Mouse (Mus musculus): ENCODE measurements at regions not wholly inside any gene's neighbourhood (a gene's known extent, or its start where the extent isn't known, plus 50 kb on each side); places are given as distances from the start of the nearest gene placed in this dataset.
A peak's percentile ranks its signal among the peaks of the same experiment; 100 is the strongest.

- H3K27me3 ChIP-seq (replicated peaks; ENCODE audit: control insufficient read depth, insufficient read depth, low read length): no peaks in the 10 kb centered on the region
- H3K4me2 ChIP-seq (replicated peaks; ENCODE audit: low read depth): no peak overlapping the region
- H3K4me3 ChIP-seq (ENCODE audit: low read depth, low read length): no peak overlapping the region
- H3K4me1 ChIP-seq (replicated peaks; ENCODE audit: control insufficient read depth, insufficient read depth, low read length): no peaks in the 10 kb centered on the region
- H3K36me3 ChIP-seq (ENCODE audit: control insufficient read depth, insufficient read depth): no peaks in the 10 kb centered on the region
- no peak overlapping the region for H3K27ac ChIP-seq (ENCODE audit: low read depth, low read length)
- TF ChIP-seq CTCF (IDR thresholded peaks at IDR 0.05; ENCODE audit: low read depth): no peak
- ATAC-seq: no peak
- no peaks in the 10 kb centered on the region for H3K9me3 ChIP-seq (ENCODE audit: control insufficient read depth)
- no peak overlapping the region for H3K9ac ChIP-seq (ENCODE audit: low read depth, low read length)
- 89% methylated on average over 3 of the region's 3 CpGs for WGBS
These were observed 244.8 kb upstream of the Adgrl2 start for GRCm38 (mm10) chr3:149235183-149235582.

- TF ChIP-seq CTCF (IDR thresholded peaks at IDR 0.05; ENCODE audit: low read depth): no peak
- Histone ChIP-seq H3K36me3 (ENCODE audit: control insufficient read depth, insufficient read depth) (no peaks in the 10 kb centered on the region), H3K4me1 (replicated peaks; ENCODE audit: control insufficient read depth, insufficient read depth, low read length) (no peaks in the 10 kb centered on the region), H3K27ac (ENCODE audit: low read depth, low read length) (no peak overlapping the region), H3K9ac (ENCODE audit: low read depth, low read length) (no peak overlapping the region), H3K27me3 (replicated peaks; ENCODE audit: control insufficient read depth, insufficient read depth, low read length) (no peaks in the 10 kb centered on the region), H3K4me2 (replicated peaks; ENCODE audit: low read depth) (no peak overlapping the region; the same call in 1 of the 2 replicates), H3K9me3 (ENCODE audit: control insufficient read depth) (no peaks in the 10 kb centered on the region), H3K4me3 (ENCODE audit: low read depth, low read length) (no peak overlapping the region)
- ATAC-seq: peak; percentile 57; the same call in 1 of the 2 replicates
- 26% methylated on average over 8 of the region's 8 CpGs for WGBS
These were observed 243.4 kb upstream of the Adgrl2 start for GRCm38 (mm10) chr3:149233691-149234131.

GRCm38 (mm10) chr3:149233191-149233641 lies 242.9 kb upstream of the Adgrl2 start:
- H3K9ac ChIP-seq (ENCODE audit: low read depth, low read length): no peak overlapping the region
- WGBS: 60% methylated on average over 7 of the region's 7 CpGs
- no peak overlapping the region; the same call in 1 of the 2 replicates for H3K4me2 ChIP-seq (replicated peaks; ENCODE audit: low read depth)
- no peaks in the 10 kb centered on the region for H3K4me1 ChIP-seq (replicated peaks; ENCODE audit: control insufficient read depth, insufficient read depth, low read length)
- H3K36me3 ChIP-seq (ENCODE audit: control insufficient read depth, insufficient read depth): no peaks in the 10 kb centered on the region
- H3K27me3 ChIP-seq (replicated peaks; ENCODE audit: control insufficient read depth, insufficient read depth, low read length): no peaks in the 10 kb centered on the region
- no peaks in the 10 kb centered on the region for H3K9me3 ChIP-seq (ENCODE audit: control insufficient read depth)
- no peak overlapping the region for H3K27ac ChIP-seq (ENCODE audit: low read depth, low read length)
- ATAC-seq: no peak
- no peak overlapping the region for H3K4me3 ChIP-seq (ENCODE audit: low read depth, low read length)
- TF ChIP-seq CTCF (IDR thresholded peaks at IDR 0.05; ENCODE audit: low read depth): no peak

- 81% methylated on average over 3 of the region's 3 CpGs for WGBS
- Histone ChIP-seq H3K9me3 (ENCODE audit: control insufficient read depth) (no peaks in the 10 kb centered on the region), H3K36me3 (ENCODE audit: control insufficient read depth, insufficient read depth) (no peaks in the 10 kb centered on the region), H3K4me2 (replicated peaks; ENCODE audit: low read depth) (no peak overlapping the region), H3K27ac (ENCODE audit: low read depth, low read length) (no peak overlapping the region), H3K4me1 (replicated peaks; ENCODE audit: control insufficient read depth, insufficient read depth, low read length) (no peaks in the 10 kb centered on the region), H3K27me3 (replicated peaks; ENCODE audit: control insufficient read depth, insufficient read depth, low read length) (no peaks in the 10 kb centered on the region), H3K4me3 (ENCODE audit: low read depth, low read length) (no peak overlapping the region), H3K9ac (ENCODE audit: low read depth, low read length) (no peak overlapping the region)
- ATAC-seq: no peak
- no peak for TF ChIP-seq CTCF (IDR thresholded peaks at IDR 0.05; ENCODE audit: low read depth)
These were observed 241.0 kb upstream of the Adgrl2 start for GRCm38 (mm10) chr3:149231346-149231745.

GRCm38 (mm10) chr3:149227556-149227955 lies 237.2 kb upstream of the Adgrl2 start:
- TF ChIP-seq CTCF (IDR thresholded peaks at IDR 0.05; ENCODE audit: low read depth): no peak
- H3K27ac ChIP-seq (ENCODE audit: low read depth, low read length): no peak overlapping the region
- no peaks in the 10 kb centered on the region for H3K36me3 ChIP-seq (ENCODE audit: control insufficient read depth, insufficient read depth)
- ATAC-seq: no peak
- no peaks in the 10 kb centered on the region for H3K4me1 ChIP-seq (replicated peaks; ENCODE audit: control insufficient read depth, insufficient read depth, low read length)
- no peaks in the 10 kb centered on the region for H3K9me3 ChIP-seq (ENCODE audit: control insufficient read depth)
- no peak overlapping the region for H3K9ac ChIP-seq (ENCODE audit: low read depth, low read length)
- H3K4me3 ChIP-seq (ENCODE audit: low read depth, low read length): no peak overlapping the region
- WGBS: 89% methylated on average over 5 of the region's 5 CpGs
- no peaks in the 10 kb centered on the region for H3K27me3 ChIP-seq (replicated peaks; ENCODE audit: control insufficient read depth, insufficient read depth, low read length)
- H3K4me2 ChIP-seq (replicated peaks; ENCODE audit: low read depth): no peak overlapping the region

GRCm38 (mm10) chr3:149226723-149227122 lies 236.4 kb upstream of the Adgrl2 start:
- no peak overlapping the region for H3K4me3 ChIP-seq (ENCODE audit: low read depth, low read length)
- ATAC-seq: no peak
- no peak overlapping the region for H3K4me2 ChIP-seq (replicated peaks; ENCODE audit: low read depth)
- no peaks in the 10 kb centered on the region for H3K27me3 ChIP-seq (replicated peaks; ENCODE audit: control insufficient read depth, insufficient read depth, low read length)
- no peak for TF ChIP-seq CTCF (IDR thresholded peaks at IDR 0.05; ENCODE audit: low read depth)
- H3K9me3 ChIP-seq (ENCODE audit: control insufficient read depth): no peaks in the 10 kb centered on the region
- H3K36me3 ChIP-seq (ENCODE audit: control insufficient read depth, insufficient read depth): no peaks in the 10 kb centered on the region
- H3K4me1 ChIP-seq (replicated peaks; ENCODE audit: control insufficient read depth, insufficient read depth, low read length): no peaks in the 10 kb centered on the region
- H3K9ac ChIP-seq (ENCODE audit: low read depth, low read length): no peak overlapping the region
- WGBS: 64% methylated on average over 4 of the region's 4 CpGs
- no peak overlapping the region for H3K27ac ChIP-seq (ENCODE audit: low read depth, low read length)

GRCm38 (mm10) chr3:149225684-149226083 lies 235.3 kb upstream of the Adgrl2 start:
- no peak for TF ChIP-seq CTCF (IDR thresholded peaks at IDR 0.05; ENCODE audit: low read depth)

More at GRCm38 (mm10) chr3:149225684-149226083, 235.3 kb upstream of the Adgrl2 start:
- ATAC-seq: no peak
- H3K4me1 ChIP-seq (replicated peaks; ENCODE audit: control insufficient read depth, insufficient read depth, low read length): peaks cover 6% of the 10 kb centered on the region; the same call in 1 of the 2 replicates
- no peak overlapping the region for H3K4me3 ChIP-seq (ENCODE audit: low read depth, low read length)
- no peak overlapping the region for H3K4me2 ChIP-seq (replicated peaks; ENCODE audit: low read depth)
- no peak overlapping the region for H3K27ac ChIP-seq (ENCODE audit: low read depth, low read length)
- H3K9me3 ChIP-seq (ENCODE audit: control insufficient read depth): no peaks in the 10 kb centered on the region
- 78% methylated on average over 17 of the region's 17 CpGs for WGBS
- no peaks in the 10 kb centered on the region for H3K36me3 ChIP-seq (ENCODE audit: control insufficient read depth, insufficient read depth)
- no peaks in the 10 kb centered on the region for H3K27me3 ChIP-seq (replicated peaks; ENCODE audit: control insufficient read depth, insufficient read depth, low read length)
- H3K9ac ChIP-seq (ENCODE audit: low read depth, low read length): no peak overlapping the region

Data from intestine, postnatal 0 days (tissue).